Mouse (Mus musculus) kidney, adult 18-20 months (tissue): ENCODE data around the gene Fntb.
A peak's percentile ranks its signal among the peaks of the same experiment; 100 is the strongest.
"Not testable (repeated sequence)": the region's sequence is repeated elsewhere in the genome, so short reads cannot be mapped to it uniquely, and the experiment has no call there.

ENCODE experiments used
- DNase-seq: peaks from one replicate; pipeline ENCODE4 v3.0.0; 2021

The Fntb gene

GRCm38 (mm10) chr12:76839298-76839697 is 73.9 kb downstream of the Fntb start:
- no peak for DNase-seq

GRCm38 (mm10) chr12:76840081-76840480 is 74.7 kb downstream of the Fntb start:
- DNase-seq, result no peak

GRCm38 (mm10) chr12:76844346-76845061 is 79.1 kb downstream of the Fntb start:
- no peak for DNase-seq

- DNase-seq, result no peak
Observed at GRCm38 (mm10) chr12:76852419-76852818, 87.0 kb downstream of the Fntb start.

- no peak for DNase-seq
Observed at GRCm38 (mm10) chr12:76853378-76854142, 88.2 kb downstream of the Fntb start.

- DNase-seq, result no peak
Observed at GRCm38 (mm10) chr12:76857087-76857486, 91.7 kb downstream of the Fntb start.

GRCm38 (mm10) chr12:76858788-76859187 is 93.4 kb downstream of the Fntb start:
- not testable (repeated sequence) for DNase-seq

- no peak for DNase-seq
Observed at GRCm38 (mm10) chr12:76863651-76864050, 98.3 kb downstream of the Fntb start.

GRCm38 (mm10) chr12:76865266-76865665 is 99.9 kb downstream of the Fntb start:
- no peak for DNase-seq

- no peak for DNase-seq
Observed at GRCm38 (mm10) chr12:76867586-76868280, 102.3 kb downstream of the Fntb start.

GRCm38 (mm10) chr12:76868463-76869198 is 103.2 kb downstream of the Fntb start:
- DNase-seq, result no peak

GRCm38 (mm10) chr12:76869561-76869960 is 104.2 kb downstream of the Fntb start:
- DNase-seq, result no peak

- no peak for DNase-seq
Observed at GRCm38 (mm10) chr12:76872767-76873316, 107.5 kb downstream of the Fntb start.

GRCm38 (mm10) chr12:76874826-76875225 is 109.4 kb downstream of the Fntb start:
- no peak for DNase-seq

GRCm38 (mm10) chr12:76879242-76879641 is 113.9 kb downstream of the Fntb start:
- DNase-seq, result peak; percentile 67

GRCm38 (mm10) chr12:76880131-76880530 is 114.7 kb downstream of the Fntb start:
- DNase-seq, result no peak

- peak; percentile 92 for DNase-seq
Observed at GRCm38 (mm10) chr12:76883824-76884223, 118.4 kb downstream of the Fntb start.

- no peak for DNase-seq
Observed at GRCm38 (mm10) chr12:76885103-76885502, 119.7 kb downstream of the Fntb start.

- no peak for DNase-seq
Observed at GRCm38 (mm10) chr12:76886826-76887225, 121.4 kb downstream of the Fntb start.

GRCm38 (mm10) chr12:76887941-76888340 is 122.6 kb downstream of the Fntb start:
- DNase-seq, result no peak

- no peak for DNase-seq
Observed at GRCm38 (mm10) chr12:76889404-76890184, 124.2 kb downstream of the Fntb start.

GRCm38 (mm10) chr12:76891160-76891559 is 125.8 kb downstream of the Fntb start:
- DNase-seq, result no peak
